Mouse (Mus musculus) embryo, embryonic 11 days (tissue): Measurements from ENCODE around the gene Gm7168.
"Not testable (repeated sequence)": the region's sequence is repeated elsewhere in the genome, so short reads cannot be mapped to it uniquely, and the experiment has no call there.

Source experiments
- DNase-seq: peaks from one replicate; pipeline ENCODE4 v3.0.0-alpha.2; 2015

Gm7168 gene

GRCm38 (mm10) chr17:13948073-13948472, at the start of gene Gm7168:
Gm7168 (plus strand) TSS chr17:13948373.
- not testable (repeated sequence) for DNase-seq

GRCm38 (mm10) chr17:13898838-13899237, 49.3 kb upstream of the Gm7168 start:
- no peak for DNase-seq

GRCm38 (mm10) chr17:13899241-13899640, 48.9 kb upstream of the Gm7168 start:
- DNase-seq: no peak

- DNase-seq: no peak
Measured at GRCm38 (mm10) chr17:13903793-13904192, 44.4 kb upstream of the Gm7168 start.

- no peak for DNase-seq
Measured at GRCm38 (mm10) chr17:13907082-13907481, 41.1 kb upstream of the Gm7168 start.

- DNase-seq: no peak
Measured at GRCm38 (mm10) chr17:13907681-13908080, 40.5 kb upstream of the Gm7168 start.

- no peak for DNase-seq
Measured at GRCm38 (mm10) chr17:13913951-13914350, 34.2 kb upstream of the Gm7168 start.

GRCm38 (mm10) chr17:13914531-13914930, 33.6 kb upstream of the Gm7168 start:
- peak; percentile 13 for DNase-seq

GRCm38 (mm10) chr17:13920771-13921170, 27.4 kb upstream of the Gm7168 start:
- DNase-seq: peak; percentile 43

GRCm38 (mm10) chr17:13923418-13923817, 24.8 kb upstream of the Gm7168 start:
- DNase-seq: no peak

GRCm38 (mm10) chr17:13924588-13924987, 23.6 kb upstream of the Gm7168 start:
- DNase-seq: no peak

GRCm38 (mm10) chr17:13925931-13926330, 22.2 kb upstream of the Gm7168 start:
- DNase-seq: no peak

- no peak for DNase-seq
Measured at GRCm38 (mm10) chr17:13930421-13930820, 17.8 kb upstream of the Gm7168 start.

GRCm38 (mm10) chr17:13935364-13935763, 12.8 kb upstream of the Gm7168 start:
- DNase-seq: not testable (repeated sequence)

GRCm38 (mm10) chr17:13937787-13938186, 10.4 kb upstream of the Gm7168 start:
- no peak for DNase-seq

- no peak for DNase-seq
Measured at GRCm38 (mm10) chr17:13938652-13939051, 9.5 kb upstream of the Gm7168 start.

GRCm38 (mm10) chr17:13939231-13939630, 8.9 kb upstream of the Gm7168 start:
- not testable (repeated sequence) for DNase-seq

GRCm38 (mm10) chr17:13940487-13940886, 7.7 kb upstream of the Gm7168 start:
- no peak for DNase-seq

- DNase-seq: not testable (repeated sequence)
Measured at GRCm38 (mm10) chr17:13951570-13951969, 3.4 kb downstream of the Gm7168 start.

GRCm38 (mm10) chr17:13958129-13958528, 10.0 kb downstream of the Gm7168 start:
- DNase-seq: not testable (repeated sequence)

- DNase-seq: not testable (repeated sequence)
Measured at GRCm38 (mm10) chr17:13962245-13962644, 14.1 kb downstream of the Gm7168 start.

- DNase-seq: not testable (repeated sequence)
Measured at GRCm38 (mm10) chr17:13965048-13965447, 16.9 kb downstream of the Gm7168 start.

- not testable (repeated sequence) for DNase-seq
Measured at GRCm38 (mm10) chr17:13969917-13970316, 21.7 kb downstream of the Gm7168 start.

- DNase-seq: not testable (repeated sequence)
Measured at GRCm38 (mm10) chr17:13970796-13971195, 22.6 kb downstream of the Gm7168 start.

- DNase-seq: no peak
Measured at GRCm38 (mm10) chr17:13987690-13988089, 39.5 kb downstream of the Gm7168 start.

- peak; percentile 7 for DNase-seq
Measured at GRCm38 (mm10) chr17:13993425-13993824, 45.3 kb downstream of the Gm7168 start.
